Mouse (Mus musculus) stomach, postnatal 0 days (tissue): ENCODE measurements at regions not wholly inside any gene's neighbourhood (a gene's known extent, or its start where the extent isn't known, plus 50 kb on each side); places are given as distances from the start of the nearest gene placed in this dataset.

Experiments
- ATAC-seq: fragments of 200-750 bp; cut with Nextera tagmentation; 2 replicates; pipeline ENCODE4 v1.8.0; 2017; ENCODE audit not compliant: low FRiP score, low TSS enrichment
- DNase-seq: peaks from one replicate; pipeline ENCODE4 v3.0.0-alpha.2; 2016; ENCODE audit warnings: low spot score
- H3K27ac ChIP-seq: fragments of 300-500 bp; sonication (generic); replicated peaks from 2 replicates; pipeline ENCODE4 v1.5.1; 2014; ENCODE audit warnings: mild to moderate bottlenecking, control low read depth
- H3K27me3 ChIP-seq: fragments of 300-500 bp; sonication (generic); 2 replicates; pipeline ENCODE4 v1.6.1; 2014; ENCODE audit warnings: low read length; ENCODE audit not compliant: control insufficient read depth, insufficient read depth
- H3K36me3 ChIP-seq: fragments of 300-500 bp; sonication (generic); 2 replicates; pipeline ENCODE4 v1.6.1; 2014; ENCODE audit warnings: low read length, mixed read lengths; ENCODE audit not compliant: control insufficient read depth, insufficient read depth
- H3K4me1 ChIP-seq: fragments of 300-500 bp; sonication (generic); replicated peaks from 2 replicates; pipeline ENCODE4 v1.6.1; 2014; ENCODE audit warnings: antibody characterized with exemption; ENCODE audit not compliant: control insufficient read depth, insufficient read depth
- H3K4me2 ChIP-seq: fragments of 300-500 bp; sonication (generic); replicated peaks from 2 replicates; pipeline ENCODE4 v1.6.1; 2014; ENCODE audit warnings: low read depth, mild to moderate bottlenecking, control low read depth, moderate library complexity
- H3K4me3 ChIP-seq: fragments of 300-500 bp; sonication (generic); 2 replicates; pipeline ENCODE4 v1.5.1; 2014; ENCODE audit warnings: low read depth, low read length, control low read depth
- H3K9ac ChIP-seq: fragments of 300-500 bp; sonication (generic); 2 replicates; pipeline ENCODE4 v1.6.1; 2014; ENCODE audit warnings: mild to moderate bottlenecking, low read length, control low read depth, mixed read lengths
- H3K9me3 ChIP-seq: fragments of 300-500 bp; sonication (generic); 2 replicates; pipeline ENCODE4 v1.6.1; 2016; ENCODE audit warnings: low read length; ENCODE audit not compliant: control insufficient read depth
- CTCF ChIP-seq: IDR thresholded peaks from 2 replicates; pipeline ENCODE4 v1.5.1; 2016; ENCODE audit warnings: antibody characterized with exemption, low read depth, mild to moderate bottlenecking, moderate library complexity
- EP300 ChIP-seq: optimal IDR thresholded peaks from 2 replicates; pipeline ENCODE3; 2016; ENCODE audit warnings: antibody characterized with exemption
- WGBS: fragments of 180-500 bp; shearing (Covaris S2); extraction: QIAGEN DNeasy Blood & Tissue Kit; methylation state at CpG from one replicate; pipeline ENCODE4 v1.1.7; 2014; 5-methylcytosine and 5-hydroxymethylcytosine counted together

- ATAC-seq (no peak), DNase-seq (no peak)
- Histone ChIP-seq H3K4me2 (no peak overlapping the region), H3K9me3 (no peaks in the 10 kb centered on the region), H3K36me3 (no peaks in the 10 kb centered on the region), H3K4me1 (no peaks in the 10 kb centered on the region), H3K27me3 (no peaks in the 10 kb centered on the region), H3K4me3 (no peak overlapping the region), H3K27ac (no peak overlapping the region), H3K9ac (no peak overlapping the region)
- 16% methylated on average over 1 of the region's 1 CpGs for WGBS
- TF ChIP-seq EP300: no peak
- TF ChIP-seq CTCF: no peak
Measured at GRCm38 (mm10) chr8:103281801-103282200, 496.4 kb upstream of the Cdh11 start.

GRCm38 (mm10) chr8:103288561-103288974 is 503.1 kb upstream of the Cdh11 start:
- Histone ChIP-seq H3K27me3 (no peaks in the 10 kb centered on the region), H3K9ac (no peak overlapping the region), H3K9me3 (no peaks in the 10 kb centered on the region), H3K4me2 (no peak overlapping the region), H3K4me3 (no peak overlapping the region), H3K4me1 (no peaks in the 10 kb centered on the region), H3K36me3 (no peaks in the 10 kb centered on the region), H3K27ac (no peak overlapping the region)
- TF ChIP-seq EP300: no peak
- no peak for TF ChIP-seq CTCF
- 42% methylated on average over 12 of the region's 12 CpGs for WGBS
- no peak for ATAC-seq
- DNase-seq: no peak

GRCm38 (mm10) chr8:103292896-103293295 is 507.5 kb upstream of the Cdh11 start:
- ATAC-seq (no peak), DNase-seq (no peak)
- Histone ChIP-seq H3K4me2 (no peak overlapping the region), H3K9ac (no peak overlapping the region), H3K36me3 (no peaks in the 10 kb centered on the region), H3K27me3 (no peaks in the 10 kb centered on the region), H3K9me3 (no peaks in the 10 kb centered on the region), H3K4me1 (no peaks in the 10 kb centered on the region), H3K27ac (no peak overlapping the region), H3K4me3 (no peak overlapping the region)
- TF ChIP-seq EP300 (no peak), CTCF (no peak)
- WGBS: 64% methylated on average over 2 of the region's 2 CpGs

- TF ChIP-seq EP300: no peak
- H3K27me3 ChIP-seq: no peaks in the 10 kb centered on the region
- no peak overlapping the region for H3K27ac ChIP-seq
- H3K4me1 ChIP-seq: no peaks in the 10 kb centered on the region
- no peaks in the 10 kb centered on the region for H3K36me3 ChIP-seq
- 54% methylated on average over 1 of the region's 1 CpGs for WGBS
- DNase-seq (no peak), ATAC-seq (no peak)
- H3K4me3 ChIP-seq: no peak overlapping the region
- no peak overlapping the region for H3K9ac ChIP-seq
- H3K9me3 ChIP-seq: no peaks in the 10 kb centered on the region
- H3K4me2 ChIP-seq: no peak overlapping the region
Measured at GRCm38 (mm10) chr8:103306476-103307183, 521.2 kb upstream of the Cdh11 start.

- 64% methylated on average over 1 of the region's 1 CpGs for WGBS
- TF ChIP-seq EP300: no peak
- TF ChIP-seq CTCF: no peak
Measured at GRCm38 (mm10) chr8:103313576-103313975, 528.1 kb upstream of the Cdh11 start.

GRCm38 (mm10) chr8:103314279-103315022 is 529.0 kb upstream of the Cdh11 start:
- Histone ChIP-seq H3K36me3 (no peaks in the 10 kb centered on the region), H3K27me3 (no peaks in the 10 kb centered on the region), H3K9me3 (no peaks in the 10 kb centered on the region), H3K4me3 (no peak overlapping the region), H3K27ac (no peak overlapping the region), H3K4me1 (no peaks in the 10 kb centered on the region), H3K4me2 (no peak overlapping the region), H3K9ac (no peak overlapping the region)
- no peak for DNase-seq
- TF ChIP-seq CTCF (no peak), EP300 (no peak)
- no peak for ATAC-seq
- WGBS: 38% methylated on average over 1 of the region's 1 CpGs

More at GRCm38 (mm10) chr8:103313576-103313975, 528.1 kb upstream of the Cdh11 start:
- Histone ChIP-seq H3K4me3 (no peak overlapping the region), H3K27ac (no peak overlapping the region), H3K9ac (no peak overlapping the region), H3K36me3 (no peaks in the 10 kb centered on the region), H3K27me3 (no peaks in the 10 kb centered on the region), H3K4me1 (no peaks in the 10 kb centered on the region), H3K9me3 (no peaks in the 10 kb centered on the region), H3K4me2 (no peak overlapping the region)
- DNase-seq (no peak), ATAC-seq (no peak)
